Comparison of ENCODE assay signal across 8 mouse cellular contexts in genomic region chr1:177983582-177983981, GRCm38 (mm10). TPM values are rescaled to one million over a fixed set of nuclear protein-coding genes. Genes with fewer than 3 reads are reported as not detected.
DNase-seq lines count a peak whose midpoint lies in the region; ATAC-seq and TF ChIP-seq lines count a peak whose summit lies in the region.
"Not testable (repeated sequence)": the region's sequence is repeated elsewhere in the genome, so short reads cannot be mapped to it uniquely, and the experiment has no call there.

No protein-coding gene starts in this region.

- not testable (repeated sequence) for TF ChIP-seq POLR2A in thymus, adult 2 months (IDR thresholded peaks at IDR 0.05; ENCODE audit: control insufficient read depth, extremely low read depth, insufficient read depth, low read length, poor library complexity)

- H3K4me2 ChIP-seq in embryonic facial prominence, embryonic 15.5 days (replicated peaks), result peak overlapping the region; percentile 54
- peak overlapping the region; percentile 56 for H3K4me2 ChIP-seq in hindbrain, embryonic 15.5 days
- peak overlapping the region; percentile 63 for H3K4me2 ChIP-seq in lung, embryonic 15.5 days
- H3K4me2 ChIP-seq in neural tube, embryonic 11.5 days (ENCODE audit: low read depth), result peak overlapping the region; percentile 49

- WGBS in embryonic facial prominence, embryonic 15.5 days, result under 1% methylated on average over 24 of the region's 41 CpGs
- 0% methylated on average over 21 of the region's 41 CpGs for WGBS in hindbrain, embryonic 15.5 days
- under 1% methylated on average over 25 of the region's 41 CpGs for WGBS in limb, embryonic 10.5 days
- WGBS in lung, embryonic 15.5 days, result under 1% methylated on average over 16 of the region's 41 CpGs
- WGBS in neural tube, embryonic 11.5 days, result under 1% methylated on average over 24 of the region's 41 CpGs
- WGBS in thymus, adult 2 months, result 1% methylated on average over 27 of the region's 41 CpGs

- H3K4me3 ChIP-seq in embryonic facial prominence, embryonic 15.5 days (replicated peaks), result peak overlapping the region; percentile 69
- H3K4me3 ChIP-seq in hindbrain, embryonic 15.5 days, result peak overlapping the region; percentile 71
- H3K4me3 ChIP-seq in limb, embryonic 10.5 days, result peak overlapping the region; percentile 62
- H3K4me3 ChIP-seq in lung, embryonic 15.5 days, result peak overlapping the region; percentile 70
- H3K4me3 ChIP-seq in neural tube, embryonic 11.5 days (ENCODE audit: low read depth, low read length), result peak overlapping the region; percentile 53
- peak overlapping the region; percentile 79 for H3K4me3 ChIP-seq in thymus, adult 2 months (ENCODE audit: control insufficient read depth, insufficient read depth, low read length)

- not testable (repeated sequence) for H3K9me3 ChIP-seq in embryonic facial prominence, embryonic 15.5 days (replicated peaks); hindbrain, embryonic 15.5 days; limb, embryonic 10.5 days (replicated peaks); lung, embryonic 15.5 days; neural tube, embryonic 11.5 days (ENCODE audit: control insufficient read depth, low read length)

- H3K9ac ChIP-seq in embryonic facial prominence, embryonic 15.5 days, result not testable (repeated sequence)
- H3K9ac ChIP-seq in hindbrain, embryonic 15.5 days, result peak overlapping the region; percentile 68
- peak overlapping the region; percentile 44; the same call in 1 of the 2 replicates for H3K9ac ChIP-seq in lung, embryonic 15.5 days
- H3K9ac ChIP-seq in neural tube, embryonic 11.5 days (ENCODE audit: low read length), result peak overlapping the region; percentile 37

- peak; percentile 35 for ATAC-seq in embryonic facial prominence, embryonic 15.5 days (ENCODE audit: insufficient number of reproducible peaks, low FRiP score, low TSS enrichment, low read depth)
- ATAC-seq in hindbrain, embryonic 15.5 days (ENCODE audit: low FRiP score, low read depth), result peak; percentile 60
- peak; percentile 50 for ATAC-seq in lung, embryonic 15.5 days (ENCODE audit: borderline replicate concordance, extremely low read depth, low FRiP score, low TSS enrichment)
- ATAC-seq in neural tube, embryonic 11.5 days (ENCODE audit: insufficient read depth, low FRiP score, low TSS enrichment), result peak; percentile 64

- not testable (repeated sequence) for H3K4me1 ChIP-seq in embryonic facial prominence, embryonic 15.5 days; hindbrain, embryonic 15.5 days (replicated peaks); limb, embryonic 10.5 days; lung, embryonic 15.5 days; neural tube, embryonic 11.5 days (ENCODE audit: control insufficient read depth, insufficient read depth, low read length); thymus, adult 2 months (replicated peaks; ENCODE audit: control insufficient read depth, insufficient read depth, low read length)

- H3K36me3 ChIP-seq in embryonic facial prominence, embryonic 15.5 days; hindbrain, embryonic 15.5 days; limb, embryonic 10.5 days; lung, embryonic 15.5 days; neural tube, embryonic 11.5 days (ENCODE audit: control insufficient read depth, insufficient read depth, low read length); thymus, adult 2 months (ENCODE audit: control insufficient read depth, insufficient read depth, low read length): not testable (repeated sequence)

- peak; percentile 62 for DNase-seq in ZHBTc4 (ENCODE audit: low read depth, low spot score)
- DNase-seq in gastrocnemius, postnatal 4 days (ENCODE audit: low spot score in 2 of 2), result peak; percentile 18 to 27
- not testable (repeated sequence) for DNase-seq in limb, embryonic 10.5 days (ENCODE audit: low spot score); neural tube, embryonic 11.5 days (ENCODE audit: low spot score); thymus, adult 2 months

- not testable (repeated sequence) for H3K27ac ChIP-seq in embryonic facial prominence, embryonic 15.5 days (replicated peaks); neural tube, embryonic 11.5 days (ENCODE audit: low read depth, low read length); thymus, adult 2 months (ENCODE audit: control insufficient read depth, insufficient read depth, low read length)
- peak overlapping the region; percentile 80 for H3K27ac ChIP-seq in hindbrain, embryonic 15.5 days (replicated peaks)
- H3K27ac ChIP-seq in limb, embryonic 10.5 days, result peak overlapping the region; percentile 67; the same call in 1 of the 2 replicates
- peak overlapping the region; percentile 47; the same call in 1 of the 2 replicates for H3K27ac ChIP-seq in lung, embryonic 15.5 days

- TF ChIP-seq CTCF in thymus, adult 2 months (IDR thresholded peaks at IDR 0.05; ENCODE audit: borderline replicate concordance, control insufficient read depth, extremely low read depth, insufficient read depth, low read length, poor library complexity), result not testable (repeated sequence)

- H3K27me3 ChIP-seq in embryonic facial prominence, embryonic 15.5 days; hindbrain, embryonic 15.5 days; limb, embryonic 10.5 days (ENCODE audit: low read depth, poor library complexity, severe bottlenecking); lung, embryonic 15.5 days; neural tube, embryonic 11.5 days (ENCODE audit: control insufficient read depth, insufficient read depth, low read length); thymus, adult 2 months (ENCODE audit: control insufficient read depth, insufficient read depth, low read length): not testable (repeated sequence)

RNA-seq across cellular contexts. Expression of gene Catspere2, which starts 0.4 kb away (rescaled TPM):
- 0.25 and 0.39 TPM in 2 replicates for polyA plus RNA-seq in embryonic facial prominence, embryonic 15.5 days (2015; fragmentation: Nextera tagmentation; extraction: Ambion mirVana)
- under 1 TPM; 0.20 to 0.23 TPM for total RNA-seq in gastrocnemius, postnatal 4 days (2021)
- 0.37 and 0.57 TPM in 2 replicates for polyA plus RNA-seq in hindbrain, embryonic 15.5 days (2015; fragmentation: Nextera tagmentation; extraction: Ambion mirVana)
- 0.08 TPM in 1 of 2 replicates, not detected in the other for polyA plus RNA-seq in limb, embryonic 10.5 days (2016; fragmentation: Nextera tagmentation; extraction: Ambion mirVana)
- 0.24 and 0.42 TPM in 2 replicates for polyA plus RNA-seq in lung, embryonic 15.5 days (2015; fragmentation: Nextera tagmentation; extraction: Ambion mirVana)
- 0.09 and 0.11 TPM in 2 replicates for polyA plus RNA-seq in neural tube, embryonic 11.5 days (2014; fragmentation: Nextera tagmentation; extraction: Ambion mirVana)
- polyA plus RNA-seq in thymus, adult 2 months (2012; rRNA removed), result 0.27 and 0.55 TPM in 2 replicates
